Mouse (Mus musculus) myocyte (in vitro differentiated cells): ENCODE data around the gene Tirap. TPM values are rescaled to one million over a fixed set of nuclear protein-coding genes. Genes with fewer than 3 reads are reported as not detected.

Source experiments
- H3K27me3 ChIP-seq: one replicate; pipeline ENCODE4 v1.6.1; 2011; ENCODE audit not compliant: control insufficient read depth, insufficient read depth, insufficient read length
- H3K36me3 ChIP-seq: one replicate; pipeline ENCODE4 v1.6.1; 2011; ENCODE audit not compliant: control insufficient read depth, insufficient read depth
- H3K4me2 ChIP-seq: one replicate; pipeline ENCODE4 v1.6.1; 2011; ENCODE audit warnings: low read depth, control low read depth
- H3K4me3 ChIP-seq: one replicate; pipeline ENCODE4 v1.5.1; 2011; ENCODE audit warnings: mild to moderate bottlenecking, control low read depth, moderate library complexity
- H3K79me2 ChIP-seq: one replicate; pipeline ENCODE4 v1.6.1; 2011; ENCODE audit not compliant: control insufficient read depth, insufficient read depth
- H3ac ChIP-seq: one replicate; pipeline ENCODE4 v1.6.1; 2011; ENCODE audit not compliant: control insufficient read depth, insufficient read length
- CEBPB ChIP-seq: IDR thresholded peaks from 2 replicates; pipeline ENCODE4 v1.6.1; 2011; ENCODE audit warnings: mild to moderate bottlenecking, moderate library complexity; ENCODE audit not compliant: poor library complexity, insufficient read depth, severe bottlenecking
- E2F4 ChIP-seq: IDR thresholded peaks from one replicate; pipeline ENCODE4 v1.6.1; 2011; ENCODE audit warnings: mild to moderate bottlenecking, control low read depth, moderate library complexity; ENCODE audit not compliant: insufficient read depth
- MAX ChIP-seq: IDR thresholded peaks from one replicate; pipeline ENCODE4 v1.6.1; 2011; ENCODE audit warnings: low read depth, mild to moderate bottlenecking, control low read depth
- MYOD1 ChIP-seq, 3 experiments: IDR thresholded peaks; one replicate each; pipeline ENCODE4 v1.6.1; 2011; ENCODE audit warnings: control low read depth in 2 of 3, low read depth in 2 of 3, mild to moderate bottlenecking in 2 of 3, moderate library complexity in 1 of 3; ENCODE audit not compliant: insufficient read length in 2 of 3, control insufficient read depth in 1 of 3
- MYOG ChIP-seq, 3 experiments: IDR thresholded peaks; one replicate each; pipeline ENCODE4 v1.6.1; 2011; ENCODE audit warnings: control low read depth in 2 of 3, low read depth in 2 of 3, mild to moderate bottlenecking in 2 of 3; ENCODE audit not compliant: insufficient read length in 2 of 3, control insufficient read depth in 1 of 3, insufficient read depth in 1 of 3
- POLR2A ChIP-seq: IDR thresholded peaks from one replicate; pipeline ENCODE4 v1.6.1; 2011; ENCODE audit warnings: low read depth, mild to moderate bottlenecking, control low read depth, moderate library complexity; ENCODE audit not compliant: insufficient read length
- POLR2AphosphoS2 ChIP-seq: IDR thresholded peaks from one replicate; pipeline ENCODE4 v1.6.1; 2011; ENCODE audit warnings: low read depth, control low read depth; ENCODE audit not compliant: insufficient read length
- REST ChIP-seq: IDR thresholded peaks from one replicate; pipeline ENCODE4 v1.6.1; 2011; ENCODE audit warnings: mild to moderate bottlenecking, control low read depth, moderate library complexity; ENCODE audit not compliant: insufficient read depth, insufficient read length
- SRF ChIP-seq: IDR thresholded peaks from one replicate; pipeline ENCODE4 v1.6.1; 2011; ENCODE audit warnings: low read depth; ENCODE audit not compliant: control insufficient read depth, insufficient read length
- TCF12 ChIP-seq: IDR thresholded peaks from one replicate; pipeline ENCODE4 v1.6.1; 2011; ENCODE audit warnings: mild to moderate bottlenecking, control low read depth; ENCODE audit not compliant: poor library complexity, insufficient read depth, severe bottlenecking
- TCF3 ChIP-seq: IDR thresholded peaks from one replicate; pipeline ENCODE4 v1.6.1; 2011; ENCODE audit warnings: low read depth, control low read depth; ENCODE audit not compliant: insufficient read length
- USF1 ChIP-seq: IDR thresholded peaks from one replicate; pipeline ENCODE4 v1.6.1; 2011; ENCODE audit warnings: low read depth, mild to moderate bottlenecking, control low read depth, moderate library complexity
- polyA plus RNA-seq: library from polyadenylated mRNA; unstranded; fragments of >200 nt; fragmentation: generic; extraction: Trizol; gene quantifications from one replicate; pipeline ENCODE4 v1.2.1, GENCODE M21; 2012; ENCODE audit warnings: missing spikeins

Tirap gene
- polyA plus RNA-seq, 1 experiment = 5.0 TPM

GRCm38 (mm10) chr9:35170071-35170470 lies 30.0 kb downstream of the Tirap start:
- H3K4me2 ChIP-seq = no peak overlapping the region
- H3K36me3 ChIP-seq = peaks cover 13% of the 10 kb centered on the region
- no peak overlapping the region for H3K4me3 ChIP-seq
- TF ChIP-seq USF1 (no peak), REST (no peak), TCF12 (no peak), POLR2A (no peak)
- H3K79me2 ChIP-seq = peaks cover 7% of the 10 kb centered on the region
- no peak overlapping the region for H3ac ChIP-seq
- H3K27me3 ChIP-seq = no peaks in the 10 kb centered on the region

DNA sequence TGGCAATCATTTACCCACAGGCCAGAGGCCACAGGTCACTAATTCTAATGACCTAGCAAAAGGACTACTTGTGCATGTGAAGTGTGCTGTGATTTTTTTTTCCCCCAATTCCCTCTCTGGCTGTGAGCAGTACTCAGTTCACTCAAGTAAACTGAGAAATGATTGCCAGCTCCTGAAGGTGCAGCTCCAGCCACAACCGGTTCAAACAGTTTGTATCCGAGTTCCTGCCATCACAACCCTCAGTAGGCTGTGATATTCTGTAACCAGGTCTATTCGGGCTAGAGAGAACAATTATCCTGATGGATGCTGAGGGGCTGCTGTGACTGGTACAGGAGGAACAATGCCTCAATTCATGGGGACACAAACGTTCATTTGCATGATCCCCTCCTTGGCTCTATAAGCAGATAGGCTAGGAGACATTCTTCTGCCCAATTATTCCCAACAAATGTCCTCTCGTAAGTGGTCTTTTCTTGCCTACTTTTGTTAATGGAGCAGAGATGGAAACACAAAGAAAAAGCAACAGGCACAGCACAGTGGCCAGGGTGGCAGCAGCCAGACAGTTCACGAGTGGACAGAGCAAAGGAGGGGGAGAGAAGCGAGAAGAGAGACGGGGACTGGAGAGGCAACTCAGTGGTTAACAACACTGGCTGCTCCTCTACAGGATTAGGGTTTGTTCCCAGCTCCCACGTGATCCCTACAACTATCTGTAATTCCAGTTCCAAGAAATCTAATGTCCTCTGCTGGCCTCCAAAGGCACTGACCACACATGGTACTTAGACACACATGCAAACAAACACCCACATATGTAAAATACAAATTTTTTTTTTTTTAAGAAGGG lies 33.1 kb downstream of the Tirap start:
- Histone ChIP-seq H3K79me2 (no peaks in the 10 kb centered on the region), H3K4me3 (no peak overlapping the region), H3K27me3 (no peaks in the 10 kb centered on the region), H3K36me3 (peaks cover 13% of the 10 kb centered on the region), H3K4me2 (no peak overlapping the region), H3ac (no peak overlapping the region)
- TF ChIP-seq E2F4 = no peak

GRCm38 (mm10) chr9:35166144-35166797 lies 33.8 kb downstream of the Tirap start:
- Histone ChIP-seq H3K79me2 (no peaks in the 10 kb centered on the region), H3K36me3 (peaks cover 18% of the 10 kb centered on the region), H3ac (no peak overlapping the region), H3K4me2 (no peak overlapping the region), H3K27me3 (no peaks in the 10 kb centered on the region), H3K4me3 (no peak overlapping the region)
- no peak for TF ChIP-seq CEBPB
- TF ChIP-seq TCF3 = no peak
- no peak for TF ChIP-seq MYOD1 (IDR thresholded peaks at IDR 0.05; ENCODE audit: control insufficient read depth in 1 of 3, insufficient read length in 2 of 3, low read depth in 2 of 3)
- TF ChIP-seq USF1 = no peak
- TF ChIP-seq TCF12 = no peak
- TF ChIP-seq POLR2A = no peak
- no peak for TF ChIP-seq REST
- no peak for TF ChIP-seq SRF
- TF ChIP-seq POLR2AphosphoS2 = no peak

DNA sequence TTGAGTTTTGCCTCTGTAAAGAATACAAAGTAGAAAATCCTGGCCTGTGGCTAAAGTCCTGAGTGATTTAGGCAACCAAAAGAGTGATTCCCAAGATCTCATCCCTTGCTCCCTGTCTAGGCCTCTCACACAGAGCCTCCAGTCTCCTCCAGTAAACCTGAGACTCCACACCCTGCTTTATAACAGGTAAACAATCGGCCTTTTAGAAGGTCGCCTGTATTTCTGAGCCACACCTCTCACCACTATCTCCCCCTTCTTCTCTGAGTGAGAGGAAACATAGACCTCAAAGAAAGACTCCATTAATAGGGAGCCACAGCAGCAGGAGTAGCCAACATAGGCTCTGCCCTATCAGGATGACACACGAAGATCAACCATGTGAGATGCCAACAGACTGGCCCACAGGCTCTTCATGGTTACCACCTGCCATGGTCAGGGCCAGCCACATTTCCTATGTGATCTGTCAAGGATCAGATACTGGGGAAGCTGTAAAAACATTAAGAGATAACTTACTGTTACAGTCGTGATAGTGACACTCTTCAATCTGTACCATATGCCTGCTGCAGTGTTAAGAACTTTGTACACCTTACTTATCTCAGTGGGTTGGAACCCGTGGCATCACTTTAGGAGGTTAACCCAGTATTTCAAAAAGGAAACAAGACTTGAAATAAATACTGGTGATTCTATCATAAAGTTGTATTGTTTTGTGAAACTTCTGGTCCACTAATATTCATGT lies 35.8 kb downstream of the Tirap start:
- H3K36me3 ChIP-seq = peaks cover 15% of the 10 kb centered on the region
- no peak overlapping the region for H3ac ChIP-seq
- H3K79me2 ChIP-seq = no peaks in the 10 kb centered on the region
- H3K27me3 ChIP-seq = no peaks in the 10 kb centered on the region
- no peak overlapping the region for H3K4me2 ChIP-seq
- no peak for TF ChIP-seq MYOG (IDR thresholded peaks at IDR 0.05; ENCODE audit: control insufficient read depth in 1 of 3, insufficient read depth in 1 of 3, insufficient read length in 2 of 3, low read depth in 2 of 3)
- TF ChIP-seq MAX = no peak
- no peak for TF ChIP-seq MYOD1 (IDR thresholded peaks at IDR 0.05; ENCODE audit: control insufficient read depth in 1 of 3, insufficient read length in 2 of 3, low read depth in 2 of 3)
- no peak for TF ChIP-seq E2F4
- no peak for TF ChIP-seq POLR2AphosphoS2
- no peak for TF ChIP-seq TCF12
- no peak for TF ChIP-seq USF1
- TF ChIP-seq CEBPB = no peak
- TF ChIP-seq REST = no peak
- no peak for TF ChIP-seq TCF3
- TF ChIP-seq SRF = no peak
- no peak for TF ChIP-seq POLR2A
- H3K4me3 ChIP-seq = no peak overlapping the region
